Mouse (Mus musculus) heart, adult 2 months (tissue): Measurements from ENCODE around the gene Tc2n.

ENCODE experiments used
- EP300 ChIP-seq: fragments of 200-500 bp; IDR thresholded peaks from 2 replicates; pipeline ENCODE4 v1.6.1; 2011; ENCODE audit warnings: low read depth, low read length, control low read depth; ENCODE audit not compliant: insufficient read depth
- POLR2A ChIP-seq: fragments of 200-500 bp; IDR thresholded peaks from 2 replicates; pipeline ENCODE4 v1.6.1; 2011; ENCODE audit warnings: mild to moderate bottlenecking, low read depth, low read length, control low read depth; ENCODE audit not compliant: insufficient read depth

GRCm38 (mm10) chr12:101740486-101740885 is 22.2 kb upstream of the Tc2n start:
- TF ChIP-seq EP300 (no peak), POLR2A (no peak)
